Mouse (Mus musculus) heart, adult 9 months (tissue): ENCODE data around the gene Tmx2.
"Not testable (repeated sequence)": the region's sequence is repeated elsewhere in the genome, so short reads cannot be mapped to it uniquely, and the experiment has no call there.

ENCODE experiments used
- DNase-seq, 2 experiments: peaks; one replicate each; pipeline ENCODE4 v3.0.0; 2022; ENCODE audit warnings: low spot score in 2 of 2

Tmx2 gene

DNA sequence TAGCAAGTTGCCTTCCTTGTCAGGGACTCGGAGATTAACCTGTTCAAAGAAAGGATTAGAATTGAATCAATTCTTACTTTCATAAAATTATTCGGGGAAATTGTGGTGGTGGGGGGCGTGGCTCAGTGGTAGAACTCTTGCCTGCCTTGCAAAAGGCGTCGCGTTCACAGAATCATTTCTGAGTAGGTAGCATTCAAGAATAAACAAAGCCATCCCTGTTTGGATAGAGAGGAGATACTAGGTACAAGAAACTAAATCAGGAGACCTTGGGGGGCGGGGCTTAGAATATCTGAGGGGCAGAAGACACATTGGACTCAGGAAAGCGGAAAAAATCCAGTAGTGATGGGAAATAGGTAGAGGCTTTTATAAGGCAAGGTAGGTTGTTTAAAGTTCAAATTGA is at the start of gene Tmx2:
TSS of gene Tmx2 (minus strand) at position 125 of the 400 bp plus-strand sequence.
- no peak for DNase-seq

DNA sequence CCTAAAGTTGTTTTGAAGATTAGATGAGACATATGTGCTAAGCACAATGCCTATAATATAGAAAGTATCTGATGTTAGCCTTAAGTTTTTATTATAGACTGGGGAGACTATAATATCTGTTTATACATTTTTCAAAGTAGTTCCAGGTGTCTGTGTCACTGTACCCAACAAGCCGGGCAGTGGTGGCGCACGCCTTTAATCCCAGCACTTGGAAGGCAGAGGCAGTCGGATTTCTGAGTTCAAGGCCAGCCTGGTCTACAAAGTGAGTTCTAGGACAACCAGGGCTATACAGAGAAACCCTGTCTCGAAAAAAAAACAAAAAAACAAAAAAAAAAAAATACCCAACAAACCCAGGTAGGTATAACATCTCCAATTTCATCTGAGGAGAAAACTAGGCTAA is 49.3 kb upstream of the Tmx2 start:
- DNase-seq: not testable (repeated sequence)

- peak; percentile 95 to 97 for DNase-seq
Measured at GRCm38 (mm10) chr2:84727172-84727858, 48.4 kb upstream of the Tmx2 start, which contains the start of gene Clp1. Clp1 (minus strand) TSS chr2:84727350.

GRCm38 (mm10) chr2:84726716-84727115 is 47.8 kb upstream of the Tmx2 start:
- DNase-seq: no peak

DNA sequence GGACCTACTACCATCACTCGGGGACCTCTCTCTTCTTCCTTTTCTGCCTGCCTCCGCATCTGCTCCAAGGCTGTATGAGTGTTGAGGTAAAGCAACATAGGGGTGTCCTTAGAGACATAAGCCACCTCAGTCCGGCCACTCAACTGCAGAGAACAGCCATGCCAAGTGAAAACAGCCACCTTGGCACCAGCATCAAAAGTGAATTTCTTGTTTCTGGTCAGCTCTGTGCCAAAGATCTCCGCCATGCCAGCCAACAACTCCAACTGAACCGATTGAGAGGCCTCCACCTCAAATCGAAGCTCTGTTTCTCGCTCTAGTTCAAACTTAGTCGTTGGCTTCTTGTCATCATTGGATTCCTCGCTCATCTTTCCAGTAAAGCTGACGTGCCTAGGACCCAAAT is 46.8 kb upstream of the Tmx2 start:
- no peak for DNase-seq

DNA sequence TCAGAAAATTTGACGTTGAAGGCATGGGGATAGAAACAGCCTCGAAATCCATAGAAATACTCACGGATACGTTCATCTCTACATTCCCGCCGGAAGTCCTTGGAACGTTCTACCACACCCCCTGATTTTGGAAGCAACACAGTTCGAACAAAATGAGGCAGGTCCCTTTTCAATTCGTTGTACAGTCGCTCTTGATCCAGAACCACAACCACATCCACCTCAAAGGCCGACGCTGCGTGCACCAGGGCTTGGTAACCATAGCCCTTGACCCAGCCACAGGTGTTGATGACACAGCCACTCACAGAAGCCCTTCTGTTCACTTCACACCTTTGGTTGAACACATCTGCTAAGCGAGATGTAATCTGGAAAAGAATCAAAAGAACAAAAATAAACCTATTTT is 44.9 kb upstream of the Tmx2 start:
- DNase-seq: no peak

DNA sequence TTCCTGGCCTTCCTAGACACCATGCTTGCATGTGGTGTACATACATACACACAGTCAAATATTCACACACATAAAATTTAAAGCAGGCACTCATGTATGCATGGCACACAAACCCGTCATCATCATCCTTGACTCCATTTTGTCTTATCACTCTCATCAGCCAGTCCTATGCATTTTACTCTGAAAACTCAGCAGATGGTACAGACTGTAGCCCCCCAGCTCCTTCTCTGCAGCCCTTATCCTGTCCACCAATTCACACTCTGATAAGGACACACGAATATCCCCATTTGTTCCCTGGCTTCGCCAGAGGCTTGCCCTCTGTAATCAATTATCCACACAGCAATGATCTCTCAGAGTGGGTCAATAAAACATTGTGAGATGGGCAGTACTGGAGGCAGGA is 42.2 kb upstream of the Tmx2 start:
- DNase-seq: no peak

GRCm38 (mm10) chr2:84720718-84721117 is 41.8 kb upstream of the Tmx2 start:
- no peak for DNase-seq

GRCm38 (mm10) chr2:84717357-84717756 is 38.4 kb upstream of the Tmx2 start:
- no peak for DNase-seq

DNA sequence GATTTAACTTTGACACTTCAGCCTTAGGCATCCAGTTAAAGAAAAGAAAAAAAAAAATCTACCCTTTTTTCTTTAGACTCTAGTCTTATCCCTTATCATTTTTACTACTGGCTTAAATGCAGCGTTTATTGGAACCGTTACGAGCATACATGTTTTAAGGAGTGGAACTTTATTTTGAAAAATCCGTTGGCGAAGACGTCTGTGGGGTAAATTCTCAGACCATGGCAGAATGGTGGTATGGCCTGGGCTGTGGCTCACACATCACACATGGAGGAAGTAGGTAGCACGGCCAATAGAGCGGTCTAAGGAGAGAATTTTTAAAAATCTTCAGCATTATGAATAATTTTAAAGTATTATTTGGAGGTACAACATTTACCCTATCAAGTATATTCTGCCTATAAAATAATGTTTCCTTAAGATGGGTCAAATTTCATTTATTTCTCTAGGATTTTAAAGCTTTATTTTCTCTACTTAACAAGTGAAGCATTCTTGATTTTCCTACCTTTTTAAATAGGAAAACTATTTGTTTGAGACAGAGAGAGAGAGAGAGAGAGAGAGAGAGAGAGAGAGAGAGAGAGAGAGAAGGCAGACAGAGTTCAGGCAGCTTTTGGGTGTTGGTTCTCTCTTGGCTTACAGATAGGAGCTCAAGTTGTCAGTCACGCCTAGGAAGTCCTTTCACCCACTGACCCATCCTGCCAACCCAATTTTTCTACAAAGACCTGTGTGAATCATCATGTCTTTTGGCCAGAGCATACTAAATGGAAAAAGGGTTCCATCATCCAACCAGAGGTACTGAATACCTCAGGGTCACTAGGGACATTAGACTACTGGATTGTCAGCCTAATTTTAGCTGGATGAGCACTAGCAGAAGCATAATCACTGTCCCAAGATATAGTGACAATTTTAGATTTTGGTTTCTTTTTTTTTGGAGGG is 37.7 kb upstream of the Tmx2 start:
- DNase-seq: no peak

- peak; percentile 74 to 97 for DNase-seq
Measured at GRCm38 (mm10) chr2:84715562-84716361, 36.8 kb upstream of the Tmx2 start.

GRCm38 (mm10) chr2:84714811-84715561 is 36.0 kb upstream of the Tmx2 start, which contains the start of gene Zdhhc5:
Zdhhc5 (minus strand) TSS chr2:84715180.
- peak; percentile 98 for DNase-seq

GRCm38 (mm10) chr2:84714422-84714810 is 35.5 kb upstream of the Tmx2 start:
- no peak for DNase-seq

DNA sequence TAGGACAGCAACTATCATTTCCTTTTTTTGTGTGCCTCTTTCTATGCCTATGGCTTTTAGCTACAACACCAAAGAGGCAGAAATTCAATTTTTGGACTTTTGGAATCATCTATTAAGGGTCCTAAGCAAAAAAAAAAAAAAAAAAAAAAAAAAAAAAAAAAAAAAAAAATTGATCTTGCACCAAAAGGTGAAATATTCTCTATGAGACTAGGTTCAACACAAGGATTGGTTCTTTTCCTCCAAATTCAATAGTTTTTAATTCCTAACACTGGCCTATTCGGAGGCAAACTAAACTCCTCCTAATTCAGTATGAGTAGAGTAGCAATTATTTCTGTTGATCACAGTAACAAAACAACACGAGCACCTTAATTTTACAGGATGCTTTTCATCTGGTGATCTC is 33.0 kb upstream of the Tmx2 start:
- DNase-seq: no peak

DNA sequence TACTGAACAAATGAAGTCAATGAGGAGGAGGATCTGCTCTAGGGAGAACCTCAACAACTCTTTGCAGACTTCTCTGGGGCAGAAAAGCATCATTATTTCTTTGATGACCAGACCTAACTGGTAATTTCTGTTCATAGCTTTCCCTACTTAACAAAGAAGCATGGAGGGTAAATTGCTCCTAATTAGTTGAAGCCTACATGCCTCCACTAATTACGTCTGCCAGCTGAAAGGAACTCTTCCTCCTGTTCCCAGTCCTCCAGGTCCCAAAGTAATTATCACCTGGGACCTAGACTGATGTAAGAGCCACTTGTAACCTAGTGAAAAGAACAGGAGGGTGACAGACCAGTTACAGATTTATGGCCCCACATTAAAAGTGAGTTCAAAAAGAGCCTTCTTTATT is 28.6 kb upstream of the Tmx2 start:
- DNase-seq: no peak

GRCm38 (mm10) chr2:84705295-84705694 is 26.4 kb upstream of the Tmx2 start:
- no peak for DNase-seq

GRCm38 (mm10) chr2:84704329-84704728 is 25.4 kb upstream of the Tmx2 start:
- DNase-seq: no peak

GRCm38 (mm10) chr2:84703497-84703896 is 24.6 kb upstream of the Tmx2 start:
- no peak for DNase-seq

GRCm38 (mm10) chr2:84695007-84695695 is 16.2 kb upstream of the Tmx2 start:
- no peak for DNase-seq

- DNase-seq: no peak
Measured at GRCm38 (mm10) chr2:84690050-84690449, 11.1 kb upstream of the Tmx2 start.
